Mouse (Mus musculus): ENCODE measurements around the gene Stxbp2. TPM values are rescaled to one million over a fixed set of nuclear protein-coding genes. Genes with fewer than 3 reads are reported as not detected.

Gene Stxbp2
- total and polyA plus RNA-seq, 3 experiments = 81.1 to 186 (median 117) TPM

DNA sequence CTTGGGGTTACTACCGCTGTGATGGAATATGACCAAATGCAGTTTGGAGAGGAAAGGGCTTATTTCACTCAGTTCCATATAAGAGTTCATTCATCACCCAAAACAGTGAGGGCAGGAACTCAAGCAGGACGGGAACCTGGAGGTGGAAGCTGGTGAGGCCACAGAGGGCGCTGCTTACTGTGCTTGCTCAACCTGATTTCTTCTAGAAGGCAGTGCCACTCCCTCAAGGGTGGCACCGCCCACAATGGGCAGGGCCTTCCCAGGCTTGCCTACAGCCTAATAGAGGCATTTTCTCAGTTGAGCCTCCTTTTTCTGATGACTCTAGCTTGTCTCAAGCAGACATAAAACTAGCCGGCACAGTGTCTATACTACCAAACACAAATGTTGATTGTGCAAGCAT is 15.0 kb downstream of the Stxbp2 start:
- DNase-seq (ENCODE audit: low read depth, low spot score) = peak; percentile 84
- 0 out of 4 replicates have a peak, but pooled peaks cover 0 to 9% of the 10 kb centered on the region in 2 experiments for H3K4me1 ChIP-seq (ENCODE audit: control insufficient read depth in 1 of 2, insufficient read depth in 2 of 2, low read length in 2 of 2)
- no peaks in the 10 kb centered on the region for H3K9me3 ChIP-seq (replicated peaks; ENCODE audit: insufficient read depth, low read length)
- no peaks in the 10 kb centered on the region for H3K79me2 ChIP-seq (ENCODE audit: control insufficient read depth, insufficient read depth, low read length, poor library complexity)
- H3K9ac ChIP-seq (ENCODE audit: control insufficient read depth, low read depth, low read length, poor library complexity, severe bottlenecking) = no peak overlapping the region
- no peaks in the 10 kb centered on the region for H3K27me3 ChIP-seq (ENCODE audit: control insufficient read depth in 1 of 2, insufficient read depth in 2 of 2, low read length in 2 of 2)
- no peak for TF ChIP-seq MXI1 (IDR thresholded peaks at IDR 0.05; ENCODE audit: low read depth, low read length)
- no peak for TF ChIP-seq CHD1 (IDR thresholded peaks at IDR 0.05; ENCODE audit: low read depth, low read length)
- TF ChIP-seq CTCF (IDR thresholded peaks at IDR 0.05 in 2 of 3, conservative IDR thresholded peaks at IDR 0.05 in 1 of 3; ENCODE audit: control insufficient read depth in 1 of 3, insufficient read depth in 1 of 3, low read depth in 2 of 3, low read length in 3 of 3, poor library complexity in 1 of 3, severe bottlenecking in 1 of 3) = peak; percentile 37 to 64 (median 58)
- peak; percentile 42 for TF ChIP-seq RAD21 (IDR thresholded peaks at IDR 0.05; ENCODE audit: low read depth, low read length)
- no peak for TF ChIP-seq USF1 (IDR thresholded peaks at IDR 0.05; ENCODE audit: low read depth, low read length)
- no peak for TF ChIP-seq UBTF (IDR thresholded peaks at IDR 0.05; ENCODE audit: borderline replicate concordance, insufficient read depth, low read depth, low read length)
- TF ChIP-seq POLR2AphosphoS2 (IDR thresholded peaks at IDR 0.05; ENCODE audit: low read length) = no peak
- TF ChIP-seq SMC3 (IDR thresholded peaks at IDR 0.05; ENCODE audit: low read depth, low read length) = peak; percentile 35
- TF ChIP-seq JUND (IDR thresholded peaks at IDR 0.05; ENCODE audit: low read depth, low read length) = no peak
- no peak for TF ChIP-seq MAX (IDR thresholded peaks at IDR 0.05; ENCODE audit: low read length)
- TF ChIP-seq MAFK (IDR thresholded peaks at IDR 0.05; ENCODE audit: borderline replicate concordance, low read depth, low read length) = no peak
- no peak for TF ChIP-seq POLR2A (IDR thresholded peaks at IDR 0.05; ENCODE audit: control insufficient read depth in 1 of 2, insufficient read depth in 1 of 2, low read depth in 1 of 2, low read length in 2 of 2, poor library complexity in 1 of 2)
- H3K36me3 ChIP-seq (ENCODE audit: control insufficient read depth in 1 of 2, insufficient read depth in 2 of 2, low read length in 2 of 2) = no peaks in the 10 kb centered on the region
- H3K4me3 ChIP-seq (ENCODE audit: control insufficient read depth in 1 of 2, insufficient read depth in 1 of 2, low read depth in 2 of 2, low read length in 2 of 2) = no peak overlapping the region
- H3K27ac ChIP-seq (ENCODE audit: control insufficient read depth, low read depth, low read length) = no peak overlapping the region

GRCm38 (mm10) chr8:3646824-3647531 is 16.2 kb downstream of the Stxbp2 start:
- Histone ChIP-seq H3K4me3 (ENCODE audit: control insufficient read depth in 1 of 2, insufficient read depth in 1 of 2, low read depth in 2 of 2, low read length in 2 of 2) (no peak overlapping the region), H3K36me3 (ENCODE audit: control insufficient read depth in 1 of 2, insufficient read depth in 2 of 2, low read length in 2 of 2) (no peaks in the 10 kb centered on the region), H3K9ac (ENCODE audit: control insufficient read depth, low read depth, low read length, poor library complexity, severe bottlenecking) (no peak overlapping the region), H3K27ac (ENCODE audit: control insufficient read depth, low read depth, low read length) (no peak overlapping the region), H3K79me2 (ENCODE audit: control insufficient read depth, insufficient read depth, low read length, poor library complexity) (no peaks in the 10 kb centered on the region), H3K27me3 (ENCODE audit: control insufficient read depth in 1 of 2, insufficient read depth in 2 of 2, low read length in 2 of 2) (no peaks in the 10 kb centered on the region), H3K4me1 (ENCODE audit: control insufficient read depth in 1 of 2, insufficient read depth in 2 of 2, low read length in 2 of 2) (0 out of 4 replicates have a peak, but pooled peaks cover 0 to 9% of the 10 kb centered on the region in 2 experiments), H3K9me3 (replicated peaks; ENCODE audit: insufficient read depth, low read length) (no peaks in the 10 kb centered on the region)
- DNase-seq (ENCODE audit: low read depth, low spot score) = no peak
- TF ChIP-seq CTCF (IDR thresholded peaks at IDR 0.05 in 2 of 3, conservative IDR thresholded peaks at IDR 0.05 in 1 of 3; ENCODE audit: control insufficient read depth in 1 of 3, insufficient read depth in 1 of 3, low read depth in 2 of 3, low read length in 3 of 3, poor library complexity in 1 of 3, severe bottlenecking in 1 of 3) = no peak
- TF ChIP-seq E2F4 (IDR thresholded peaks at IDR 0.05; ENCODE audit: borderline replicate concordance, low read depth, low read length) = no peak
- TF ChIP-seq POLR2AphosphoS2 (IDR thresholded peaks at IDR 0.05; ENCODE audit: low read length) = no peak
- TF ChIP-seq ZMIZ1 (IDR thresholded peaks at IDR 0.05; ENCODE audit: low read depth, low read length) = no peak
- no peak for TF ChIP-seq ZKSCAN1 (IDR thresholded peaks at IDR 0.05; ENCODE audit: low read depth, low read length)
- TF ChIP-seq GATA1 (IDR thresholded peaks at IDR 0.05; ENCODE audit: low read depth, low read length) = no peak
- no peak for TF ChIP-seq EP300 (IDR thresholded peaks at IDR 0.05; ENCODE audit: low read depth in 1 of 2, low read length in 2 of 2)
- no peak for TF ChIP-seq TCF12 (IDR thresholded peaks at IDR 0.05; ENCODE audit: low read depth, low read length)
- TF ChIP-seq TAL1 (IDR thresholded peaks at IDR 0.05; ENCODE audit: low read length) = no peak
